ENCODE assay signal across 8 mouse cellular contexts in genomic region chr7:118597201-118597600, GRCm38 (mm10). TPM values are rescaled to one million over a fixed set of nuclear protein-coding genes. Genes with fewer than 3 reads are reported as not detected.
DNase-seq lines count a peak whose midpoint lies in the region; ATAC-seq lines count a peak whose summit lies in the region.

TSS of gene Tmc5 (plus strand) at chr7:118597297.

- peak within 1 kb of the TSS; percentile 40; the same call in 1 of the 2 replicates for H3K9ac ChIP-seq in hindbrain, embryonic 14.5 days
- H3K9ac ChIP-seq in midbrain, embryonic 16.5 days (ENCODE audit: low read depth, low read length), result peak within 1 kb of the TSS; percentile 35

- 3% methylated on average over 23 of the region's 23 CpGs for WGBS in hindbrain, embryonic 14.5 days
- 2% methylated on average over 22 of the region's 23 CpGs for WGBS in midbrain, embryonic 16.5 days

- ATAC-seq in CD4-positive, CD25-positive, alpha-beta regulatory T cell, adult 4 months, result no peak
- no peak for ATAC-seq in hindbrain, embryonic 14.5 days (ENCODE audit: low FRiP score)
- no peak for ATAC-seq in midbrain, embryonic 16.5 days

- H3K27ac ChIP-seq in hindbrain, embryonic 14.5 days, result no peak within 1 kb of the TSS
- no peak within 1 kb of the TSS for H3K27ac ChIP-seq in midbrain, embryonic 16.5 days (ENCODE audit: low read length)

- peak within 1 kb of the TSS; percentile 26 for H3K4me3 ChIP-seq in hindbrain, embryonic 14.5 days (replicated peaks; ENCODE audit: low read length)
- peak within 1 kb of the TSS; percentile 33 for H3K4me3 ChIP-seq in midbrain, embryonic 16.5 days (ENCODE audit: low read depth, low read length)

- peaks cover 31% of the 10 kb centered on the region for H3K4me1 ChIP-seq in hindbrain, embryonic 14.5 days (replicated peaks; ENCODE audit: control insufficient read depth, insufficient read depth, low read length)
- H3K4me1 ChIP-seq in midbrain, embryonic 16.5 days (ENCODE audit: control insufficient read depth, insufficient read depth, low read length), result peaks cover 20% of the 10 kb centered on the region

- H3K36me3 ChIP-seq in hindbrain, embryonic 14.5 days (replicated peaks; ENCODE audit: control insufficient read depth, insufficient read depth), result no peaks in the 10 kb centered on the region
- no peaks in the 10 kb centered on the region for H3K36me3 ChIP-seq in midbrain, embryonic 16.5 days (ENCODE audit: control insufficient read depth, insufficient read depth, low read length)

- H3K27me3 ChIP-seq in hindbrain, embryonic 14.5 days (ENCODE audit: control insufficient read depth, insufficient read depth, low read length), result peaks cover 24% of the 10 kb centered on the region
- H3K27me3 ChIP-seq in midbrain, embryonic 16.5 days (ENCODE audit: control insufficient read depth, insufficient read depth, low read depth, low read length), result 0 out of 2 replicates have a peak, but pooled peaks cover 3% of the 10 kb centered on the region

- DNase-seq in CD4-positive, CD25-positive, alpha-beta regulatory T cell, adult 2 months (ENCODE audit: low read depth, low spot score), result peak; percentile 15
- DNase-seq in R1 (ENCODE audit: low read depth, low spot score), result peak; percentile 83
- DNase-seq in hindbrain, embryonic 14.5 days (ENCODE audit: low spot score), result no peak
- DNase-seq in layer of hippocampus, postnatal 10 days (ENCODE audit: low spot score in 2 of 2), result no peak
- DNase-seq in adrenal gland, adult 2 months, result no peak
- DNase-seq in testis, postnatal 10 days (ENCODE audit: low spot score), result no peak

- H3K9me3 ChIP-seq in hindbrain, embryonic 14.5 days (ENCODE audit: control insufficient read depth, low read length), result no peaks in the 10 kb centered on the region
- no peaks in the 10 kb centered on the region for H3K9me3 ChIP-seq in midbrain, embryonic 16.5 days (replicated peaks; ENCODE audit: control insufficient read depth, low read length, poor library complexity, severe bottlenecking)

- H3K4me2 ChIP-seq in hindbrain, embryonic 14.5 days (replicated peaks), result peak within 1 kb of the TSS; percentile 49
- H3K4me2 ChIP-seq in midbrain, embryonic 16.5 days (ENCODE audit: low read length), result peak within 1 kb of the TSS; percentile 58

RNA-seq across cellular contexts. Expression of gene Tmc5, which starts in this region (rescaled TPM):
- not detected for polyA plus RNA-seq in CD4-positive, CD25-positive, alpha-beta regulatory T cell, adult 4 months (2017; shearing (Covaris generic))
- 0.20 and 0.47 TPM in 2 replicates for polyA plus RNA-seq in hindbrain, embryonic 14.5 days (2014; fragmentation: Nextera tagmentation; extraction: Ambion mirVana)
- polyA plus RNA-seq in midbrain, embryonic 16.5 days (2015; fragmentation: Nextera tagmentation; extraction: Ambion mirVana), result 0.18 and 0.24 TPM in 2 replicates
- under 1 TPM; 0.29 to 0.32 TPM for total RNA-seq in layer of hippocampus, postnatal 10 days (2021)
- total RNA-seq in adrenal gland, adult 2 months (2021), result not detected
- polyA plus RNA-seq in adrenal gland, adult 2 months (2012; rRNA removed), result 0.04 and 0.08 TPM in 2 replicates

Comparison
In these comparisons a context has a peak if more than half of its experiments do, and no peak if none do; other contexts are left out.
1. DNase-seq: peak in CD4-positive, CD25-positive, alpha-beta regulatory T cell, adult 2 months (single experiment) and R1 (single experiment); none in hindbrain, embryonic 14.5 days (single experiment), layer of hippocampus, postnatal 10 days (0 of 2), adrenal gland, adult 2 months (single experiment) and testis, postnatal 10 days (single experiment).